Mouse (Mus musculus) lung, embryonic 16.5 days (tissue): ENCODE measurements around the gene Ppt1. TPM values are rescaled to one million over a fixed set of nuclear protein-coding genes. Genes with fewer than 3 reads are reported as not detected.

ENCODE experiments used
- ATAC-seq: fragments of 200-750 bp; cut with Nextera tagmentation; 2 replicates; pipeline ENCODE4 v1.8.0; 2017; ENCODE audit warnings: low read depth, mild to moderate bottlenecking, moderate library complexity
- H3K27ac ChIP-seq: fragments of 300-500 bp; sonication (generic); 2 replicates; pipeline ENCODE4 v1.5.1; 2014; ENCODE audit warnings: mild to moderate bottlenecking, control low read depth, low read length
- H3K27me3 ChIP-seq: fragments of 300-500 bp; sonication (generic); 2 replicates; pipeline ENCODE4 v1.6.1; 2014; ENCODE audit warnings: low read depth, low read length, mixed read lengths; ENCODE audit not compliant: control insufficient read depth, insufficient read depth
- H3K36me3 ChIP-seq: fragments of 300-500 bp; sonication (generic); 2 replicates; pipeline ENCODE4 v1.6.1; 2014; ENCODE audit warnings: low read length; ENCODE audit not compliant: control insufficient read depth, insufficient read depth
- H3K4me1 ChIP-seq: fragments of 300-500 bp; sonication (generic); replicated peaks from 2 replicates; pipeline ENCODE4 v1.6.1; 2014; ENCODE audit warnings: low read length, mixed read lengths; ENCODE audit not compliant: control insufficient read depth, insufficient read depth
- H3K4me2 ChIP-seq: fragments of 300-500 bp; sonication (generic); 2 replicates; pipeline ENCODE4 v1.6.1; 2014; ENCODE audit warnings: low read depth, low read length, control low read depth
- H3K4me3 ChIP-seq: fragments of 300-500 bp; sonication (generic); 2 replicates; pipeline ENCODE4 v1.5.1; 2014; ENCODE audit warnings: mild to moderate bottlenecking, low read length, control low read depth
- H3K9ac ChIP-seq: fragments of 300-500 bp; sonication (generic); 2 replicates; pipeline ENCODE4 v1.6.1; 2014; ENCODE audit warnings: low read length, control low read depth
- H3K9me3 ChIP-seq: fragments of 300-500 bp; sonication (generic); 2 replicates; pipeline ENCODE4 v1.6.1; 2016; ENCODE audit warnings: low read length; ENCODE audit not compliant: control insufficient read depth
- WGBS: fragments of 180-500 bp; shearing (Covaris S2); extraction: QIAGEN DNeasy Blood & Tissue Kit; methylation state at CpG from one replicate; pipeline ENCODE4 v1.1.7; 2014; 5-methylcytosine and 5-hydroxymethylcytosine counted together
- polyA plus RNA-seq: library from polyadenylated mRNA; unstranded; fragments of >200 nt; fragmentation: Nextera tagmentation; extraction: Ambion mirVana; gene quantifications from 2 replicates; pipeline ENCODE4 v1.2.1, GENCODE M21; 2015

Gene Ppt1
- polyA plus RNA-seq, 1 experiment from 2014 or later: 70.1 TPM

DNA sequence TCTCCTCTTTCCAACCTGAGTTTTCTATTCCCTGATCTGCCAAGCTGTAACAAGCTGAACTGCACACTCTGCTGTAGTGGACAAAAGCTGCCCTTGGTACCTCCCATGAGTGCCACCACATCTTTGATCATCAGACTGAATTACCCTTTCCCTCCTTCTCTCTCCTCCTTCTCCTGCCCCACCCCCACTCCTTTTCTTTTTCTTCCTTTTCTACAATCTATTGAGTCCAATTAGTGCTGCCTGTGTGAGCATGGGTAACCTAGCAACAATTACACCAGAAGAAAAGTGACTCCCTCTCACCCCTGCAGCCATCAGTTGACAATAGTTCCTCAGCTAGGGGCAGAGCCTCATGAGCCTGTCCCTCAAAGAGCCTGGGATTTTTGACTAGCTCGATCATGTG lies 4.2 kb upstream of the Ppt1 start:
- H3K4me1 ChIP-seq: peaks cover 10% of the 10 kb centered on the region
- H3K4me2 ChIP-seq: no peak overlapping the region
- H3K4me3 ChIP-seq: no peak overlapping the region
- H3K27ac ChIP-seq: no peak overlapping the region
- ATAC-seq: no peak
- H3K36me3 ChIP-seq: no peaks in the 10 kb centered on the region
- H3K9me3 ChIP-seq: no peaks in the 10 kb centered on the region
- no peak overlapping the region for H3K9ac ChIP-seq
- no peaks in the 10 kb centered on the region for H3K27me3 ChIP-seq
- WGBS: 79% methylated on average over 1 of the region's 1 CpGs

DNA sequence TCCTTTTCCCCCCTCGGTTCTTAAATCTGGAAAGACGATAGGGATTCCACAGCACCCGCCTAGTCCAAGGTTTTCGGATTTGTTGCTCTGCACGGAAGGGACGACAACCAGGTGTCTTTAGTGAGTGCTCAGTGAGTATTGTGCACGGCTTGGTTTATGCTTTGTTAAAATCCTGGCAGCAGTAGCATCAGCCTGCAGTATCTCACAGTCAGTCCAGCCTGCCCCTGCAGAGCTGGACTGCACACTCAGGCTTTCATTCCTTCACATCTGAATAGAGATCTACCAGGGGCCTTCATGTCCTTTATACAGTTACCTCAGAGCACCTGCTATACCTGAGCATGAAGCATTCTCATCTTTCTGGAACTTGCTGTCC lies 347 bp downstream of the Ppt1 start:
- Histone ChIP-seq H3K4me1 (peaks cover 12% of the 10 kb centered on the region), H3K27me3 (no peaks in the 10 kb centered on the region), H3K36me3 (no peaks in the 10 kb centered on the region), H3K4me2 (peak overlapping the region; percentile 92), H3K27ac (no peak overlapping the region), H3K4me3 (peak overlapping the region; percentile 67), H3K9me3 (no peaks in the 10 kb centered on the region), H3K9ac (peak overlapping the region; percentile 73)
- ATAC-seq: peak; percentile 63
- 0% methylated on average over 7 of the region's 7 CpGs for WGBS

GRCm38 (mm10) chr4:122837180-122837730 lies 1.2 kb downstream of the Ppt1 start:
- no peak overlapping the region for H3K9ac ChIP-seq
- peaks cover 4% of the 10 kb centered on the region for H3K36me3 ChIP-seq
- no peak overlapping the region for H3K4me3 ChIP-seq
- peak overlapping the region; percentile 92; the same call in 1 of the 2 replicates for H3K4me2 ChIP-seq
- H3K27ac ChIP-seq: no peak overlapping the region
- no peaks in the 10 kb centered on the region for H3K9me3 ChIP-seq
- ATAC-seq: no peak
- H3K27me3 ChIP-seq: no peaks in the 10 kb centered on the region
- peaks cover 12% of the 10 kb centered on the region for H3K4me1 ChIP-seq
- 72% methylated on average over 6 of the region's 6 CpGs for WGBS

GRCm38 (mm10) chr4:122837994-122838393 lies 2.0 kb downstream of the Ppt1 start:
- H3K27ac ChIP-seq: no peak overlapping the region
- no peak overlapping the region for H3K9ac ChIP-seq

DNA sequence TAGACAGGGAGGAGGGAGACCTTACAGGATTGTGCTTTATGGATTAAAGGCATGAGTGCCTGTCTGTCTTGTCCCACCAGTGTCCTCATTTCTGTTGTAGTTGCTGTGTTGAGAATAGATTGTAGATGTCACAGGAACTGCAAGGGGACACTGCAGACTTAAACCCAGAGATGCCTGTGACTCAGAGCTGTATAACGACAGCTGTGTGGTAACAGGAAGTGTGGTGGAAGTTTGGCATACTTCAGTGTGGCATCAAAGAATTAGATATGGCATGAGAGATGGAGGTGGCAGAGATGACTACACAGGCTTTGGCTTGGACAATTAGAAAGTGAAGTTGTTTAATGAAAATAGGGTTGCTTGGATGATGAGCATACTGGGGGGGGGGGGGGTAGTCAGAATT lies 2.4 kb downstream of the Ppt1 start:
- H3K9me3 ChIP-seq: no peaks in the 10 kb centered on the region
- H3K36me3 ChIP-seq: peaks cover 4% of the 10 kb centered on the region
- no peak for ATAC-seq
- peaks cover 12% of the 10 kb centered on the region for H3K4me1 ChIP-seq
- no peaks in the 10 kb centered on the region for H3K27me3 ChIP-seq
- WGBS: 62% methylated on average over 1 of the region's 1 CpGs
- H3K4me3 ChIP-seq: no peak overlapping the region
- H3K27ac ChIP-seq: no peak overlapping the region
- H3K4me2 ChIP-seq: no peak overlapping the region
- no peak overlapping the region for H3K9ac ChIP-seq

More at GRCm38 (mm10) chr4:122837994-122838393, 2.0 kb downstream of the Ppt1 start:
- no peaks in the 10 kb centered on the region for H3K9me3 ChIP-seq
- H3K4me3 ChIP-seq: no peak overlapping the region
- no peak for ATAC-seq
- peaks cover 12% of the 10 kb centered on the region for H3K4me1 ChIP-seq
- no peaks in the 10 kb centered on the region for H3K27me3 ChIP-seq
- H3K4me2 ChIP-seq: no peak overlapping the region
- 71% methylated on average over 2 of the region's 2 CpGs for WGBS
- peaks cover 4% of the 10 kb centered on the region for H3K36me3 ChIP-seq

- 62% methylated on average over 13 of the region's 13 CpGs for WGBS
- H3K4me3 ChIP-seq: no peak overlapping the region
- H3K27ac ChIP-seq: no peak overlapping the region
- no peaks in the 10 kb centered on the region for H3K4me1 ChIP-seq
- no peaks in the 10 kb centered on the region for H3K27me3 ChIP-seq
- H3K36me3 ChIP-seq: peaks cover 24% of the 10 kb centered on the region
- H3K9ac ChIP-seq: no peak overlapping the region
- H3K9me3 ChIP-seq: no peaks in the 10 kb centered on the region
- no peak overlapping the region for H3K4me2 ChIP-seq
- peak; percentile 34; the same call in 1 of the 2 replicates for ATAC-seq
Measured at GRCm38 (mm10) chr4:122848150-122848621, 12.1 kb downstream of the Ppt1 start.

DNA sequence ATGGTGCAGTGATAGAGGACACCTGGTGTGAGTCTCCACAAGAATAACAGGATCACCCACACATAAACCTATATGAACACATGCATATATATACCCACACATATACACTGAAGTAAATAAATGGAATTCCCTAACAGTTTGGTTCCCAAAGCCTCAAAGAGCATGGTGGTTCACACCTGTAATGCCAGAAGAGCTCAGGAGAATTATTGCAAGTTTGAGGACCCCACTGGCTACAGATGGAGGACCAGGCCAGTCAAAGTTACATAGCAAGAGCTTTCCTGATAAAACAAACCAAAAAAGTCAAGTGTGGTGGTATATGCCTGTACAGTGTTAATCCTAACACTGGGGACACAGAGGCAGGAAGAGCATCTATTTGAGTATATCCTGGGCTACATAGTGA lies 15.5 kb downstream of the Ppt1 start:
- H3K4me3 ChIP-seq: no peak overlapping the region
- no peak for ATAC-seq
- H3K27ac ChIP-seq: no peak overlapping the region
- no peak overlapping the region for H3K9ac ChIP-seq
- H3K9me3 ChIP-seq: no peaks in the 10 kb centered on the region
- no peak overlapping the region for H3K4me2 ChIP-seq
- H3K4me1 ChIP-seq: no peaks in the 10 kb centered on the region
- peaks cover 20% of the 10 kb centered on the region; the same call in 1 of the 2 replicates for H3K36me3 ChIP-seq
- no peaks in the 10 kb centered on the region for H3K27me3 ChIP-seq

DNA sequence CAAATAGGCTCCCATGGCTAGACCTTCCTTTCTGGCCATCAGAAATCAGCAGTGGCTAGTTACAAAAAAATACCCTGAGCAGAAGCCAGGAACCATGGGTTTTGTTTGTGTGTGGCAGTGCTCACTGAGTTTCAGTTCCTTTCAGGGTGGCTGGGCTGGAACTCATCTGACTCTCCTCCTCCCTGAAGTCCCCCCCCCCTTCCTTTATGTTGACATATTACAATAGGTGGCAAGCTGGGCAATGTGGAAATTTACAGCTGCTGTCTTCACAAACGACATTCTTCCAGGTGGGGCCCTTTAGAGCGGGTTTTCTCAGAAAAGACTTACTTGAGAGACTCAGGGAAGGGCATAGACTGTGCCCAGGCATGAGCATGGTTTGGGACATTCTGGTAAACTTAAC lies 17.6 kb downstream of the Ppt1 start:
- no peak overlapping the region for H3K4me3 ChIP-seq
- H3K36me3 ChIP-seq: peaks cover 29% of the 10 kb centered on the region
- no peak for ATAC-seq
- no peaks in the 10 kb centered on the region for H3K27me3 ChIP-seq
- no peaks in the 10 kb centered on the region for H3K9me3 ChIP-seq
- H3K27ac ChIP-seq: no peak overlapping the region; the same call in 1 of the 2 replicates
- no peak overlapping the region for H3K4me2 ChIP-seq
- 48% methylated on average over 2 of the region's 2 CpGs for WGBS
- H3K9ac ChIP-seq: no peak overlapping the region
- no peaks in the 10 kb centered on the region for H3K4me1 ChIP-seq

- H3K9me3 ChIP-seq: no peaks in the 10 kb centered on the region
- H3K4me3 ChIP-seq: no peak overlapping the region
- no peak overlapping the region for H3K4me2 ChIP-seq
- H3K9ac ChIP-seq: no peak overlapping the region
- H3K36me3 ChIP-seq: peaks cover 28% of the 10 kb centered on the region
- ATAC-seq: no peak
- H3K27me3 ChIP-seq: no peaks in the 10 kb centered on the region
- H3K4me1 ChIP-seq: no peaks in the 10 kb centered on the region
- 82% methylated on average over 4 of the region's 4 CpGs for WGBS
- no peak overlapping the region for H3K27ac ChIP-seq
Measured at GRCm38 (mm10) chr4:122854770-122855169, 18.7 kb downstream of the Ppt1 start.

GRCm38 (mm10) chr4:122857909-122858308 lies 21.9 kb downstream of the Ppt1 start:
- Histone ChIP-seq H3K27ac (no peak overlapping the region), H3K9ac (no peak overlapping the region), H3K36me3 (peaks cover 44% of the 10 kb centered on the region), H3K4me3 (no peak overlapping the region), H3K27me3 (no peaks in the 10 kb centered on the region), H3K4me1 (no peaks in the 10 kb centered on the region), H3K9me3 (no peaks in the 10 kb centered on the region), H3K4me2 (no peak overlapping the region)
- WGBS: 53% methylated on average over 2 of the region's 2 CpGs
- ATAC-seq: no peak
